Mouse (Mus musculus): ENCODE results near the gene Polr3e. TPM values are rescaled to one million over a fixed set of nuclear protein-coding genes. Genes with fewer than 3 reads are reported as not detected.
A peak's percentile ranks its signal among the peaks of the same experiment; 100 is the strongest.

Polr3e gene
- total and polyA plus RNA-seq, 2 experiments: 4.7 to 8.7 TPM

DNA sequence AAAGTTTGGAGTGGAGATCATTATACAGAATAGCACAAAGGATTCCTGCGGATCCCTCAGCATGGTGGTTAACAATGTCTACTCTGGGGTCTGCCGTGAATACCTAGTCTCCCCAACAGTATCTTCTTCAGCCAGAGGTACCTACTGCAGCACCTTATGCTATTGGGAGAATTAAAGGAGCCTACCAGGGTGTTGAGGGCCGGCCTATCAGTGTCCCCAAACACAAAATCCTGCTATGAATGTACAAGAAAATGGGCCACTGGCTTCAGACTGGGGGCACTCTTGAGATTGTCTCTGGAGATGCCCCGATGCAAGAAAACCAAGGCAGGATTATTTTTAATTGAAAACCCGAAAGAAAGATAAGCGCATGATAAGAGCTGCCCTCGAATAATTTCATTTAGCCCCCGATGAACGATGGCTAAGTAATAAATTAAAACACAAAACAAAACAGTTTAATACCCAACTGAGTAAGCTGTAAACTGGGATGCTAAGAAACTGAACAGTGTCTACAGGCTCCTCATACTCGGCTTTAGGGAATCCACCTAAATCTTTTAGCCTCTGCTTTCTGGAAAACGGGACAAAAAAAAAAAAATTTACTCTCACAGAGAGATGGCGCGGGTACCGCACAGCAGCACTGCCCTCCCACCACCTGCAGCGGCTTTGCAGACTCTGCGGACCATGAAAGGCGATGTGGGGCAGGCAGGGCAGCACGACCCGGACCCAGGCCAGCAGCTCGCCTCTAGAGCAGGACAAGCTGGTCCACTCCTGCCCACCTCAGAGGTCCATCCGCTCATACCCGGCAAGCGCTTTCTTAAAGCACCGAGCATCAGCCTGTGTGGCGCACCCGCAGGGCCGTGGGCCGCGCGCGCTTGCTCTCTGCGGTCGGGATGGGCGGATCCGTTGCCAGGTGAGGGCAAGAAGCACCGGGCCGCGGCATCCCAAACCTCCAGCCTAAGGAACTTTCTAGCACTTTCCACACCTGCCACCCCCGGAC, 63.7 kb downstream of the Polr3e start:
- H3K9ac ChIP-seq (ENCODE audit: low read depth, low read length): peak overlapping the region; percentile 37
- no peaks in the 10 kb centered on the region for H3K36me3 ChIP-seq (ENCODE audit: control insufficient read depth, insufficient read depth, low read length)
- DNase-seq (ENCODE audit: extremely low read depth, low read depth, low spot score): no peak
- no peaks in the 10 kb centered on the region for H3K79me2 ChIP-seq (ENCODE audit: control insufficient read depth, insufficient read depth, low read length)
- WGBS: 13% methylated on average over 39 of the region's 39 CpGs
- TF ChIP-seq CTCF (IDR thresholded peaks at IDR 0.05; ENCODE audit: low read depth, low read length) (no peak), POLR2A (IDR thresholded peaks at IDR 0.05; ENCODE audit: extremely low read depth, insufficient read depth, low read length) (no peak)
- H3K4me3 ChIP-seq (ENCODE audit: insufficient read depth, low read depth, low read length): peak overlapping the region; percentile 65
- 0 out of 2 replicates have a peak, but pooled peaks cover 3% of the 10 kb centered on the region for H3K27me3 ChIP-seq (ENCODE audit: control insufficient read depth, insufficient read depth, low read length)
- peaks cover 3% of the 10 kb centered on the region; the same call in 1 of the 2 replicates for H3K4me1 ChIP-seq (ENCODE audit: control insufficient read depth, insufficient read depth, low read length)
- H3K27ac ChIP-seq (replicated peaks; ENCODE audit: insufficient read depth, low read depth, low read length): no peak overlapping the region

DNA sequence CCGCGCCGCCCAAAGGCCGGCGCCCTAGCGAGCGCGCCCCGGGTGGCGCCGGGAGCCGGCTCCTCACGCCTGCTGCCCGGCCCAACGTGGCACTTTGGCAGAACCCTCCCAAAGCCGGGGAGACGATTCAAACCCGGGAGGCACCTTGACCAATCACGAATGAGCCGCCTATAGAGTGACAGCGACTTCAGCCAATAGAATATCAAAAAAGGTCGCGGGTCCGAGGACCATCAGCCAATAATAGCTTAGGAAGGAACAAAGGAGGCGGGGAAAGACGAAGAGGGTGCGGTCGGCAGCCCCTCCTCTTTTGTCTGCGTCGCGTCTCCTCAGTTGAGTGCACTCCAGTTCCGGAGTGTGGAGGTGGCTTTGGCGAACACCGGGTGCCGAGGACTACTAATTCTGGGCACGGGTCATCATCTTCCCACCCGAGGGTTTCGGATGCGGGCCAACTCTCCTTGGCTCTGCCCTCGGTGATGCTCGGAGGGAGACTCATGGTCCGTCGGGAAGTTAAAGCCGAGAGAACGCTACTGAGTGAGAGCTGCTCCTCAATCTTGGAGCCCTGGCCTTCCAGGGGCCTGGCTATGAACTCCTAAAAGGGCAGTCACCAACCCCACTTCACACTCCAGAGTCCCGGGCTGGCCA, 64.8 kb downstream of the Polr3e start, which contains the start of the genes Cdr2 and Mfsd13b:
Gene Cdr2 (minus strand): TSS at position 113 of the 642 bp plus-strand sequence.
Gene Mfsd13b (plus strand): TSS at position 310 of the 642 bp plus-strand sequence.
- no peaks in the 10 kb centered on the region for H3K79me2 ChIP-seq (ENCODE audit: control insufficient read depth, insufficient read depth, low read length)
- H3K4me3 ChIP-seq (ENCODE audit: insufficient read depth, low read depth, low read length): peak within 1 kb of the TSS; percentile 65
- H3K9ac ChIP-seq (ENCODE audit: low read depth, low read length): peak within 1 kb of the TSS; percentile 37
- 0 out of 2 replicates have a peak, but pooled peaks cover 3% of the 10 kb centered on the region for H3K27me3 ChIP-seq (ENCODE audit: control insufficient read depth, insufficient read depth, low read length)
- H3K4me1 ChIP-seq (ENCODE audit: control insufficient read depth, insufficient read depth, low read length): peaks cover 3% of the 10 kb centered on the region; the same call in 1 of the 2 replicates
- H3K27ac ChIP-seq (replicated peaks; ENCODE audit: insufficient read depth, low read depth, low read length): no peak within 1 kb of the TSS
- DNase-seq (ENCODE audit: extremely low read depth, low read depth, low spot score): peak; percentile 77
- H3K36me3 ChIP-seq (ENCODE audit: control insufficient read depth, insufficient read depth, low read length): no peaks in the 10 kb centered on the region
- no peak for TF ChIP-seq CTCF (IDR thresholded peaks at IDR 0.05; ENCODE audit: low read depth, low read length)
- 0 out of 2 replicates have a peak, but pooled peaks have one; percentile 22 for TF ChIP-seq POLR2A (IDR thresholded peaks at IDR 0.05; ENCODE audit: extremely low read depth, insufficient read depth, low read length)
- under 1% methylated on average over 46 of the region's 46 CpGs for WGBS

DNA sequence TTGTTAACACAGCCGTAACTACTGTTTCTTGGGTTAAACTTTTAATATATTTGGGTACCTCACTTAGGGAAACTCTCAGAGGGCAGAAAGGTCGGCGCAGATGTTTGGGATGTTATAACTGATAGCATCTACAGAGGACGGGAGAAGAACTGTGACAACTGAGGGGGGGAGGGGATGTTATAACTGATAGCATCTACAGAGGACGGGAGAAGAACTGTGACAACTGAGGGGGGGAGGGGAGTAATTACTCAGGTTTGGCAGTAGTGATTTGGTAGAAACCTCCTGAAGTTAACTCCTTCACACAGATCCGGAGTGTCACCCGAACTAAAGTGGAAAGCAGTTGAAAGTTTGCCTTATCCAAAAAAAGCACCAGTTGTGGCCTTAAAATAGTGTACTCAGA, 65.4 kb downstream of the Polr3e start:
- TF ChIP-seq POLR2A (IDR thresholded peaks at IDR 0.05; ENCODE audit: extremely low read depth, insufficient read depth, low read length) (no peak), CTCF (IDR thresholded peaks at IDR 0.05; ENCODE audit: low read depth, low read length) (no peak)
- WGBS: 18% methylated on average over 7 of the region's 7 CpGs
- Histone ChIP-seq H3K27ac (replicated peaks; ENCODE audit: insufficient read depth, low read depth, low read length) (no peak overlapping the region), H3K4me3 (ENCODE audit: insufficient read depth, low read depth, low read length) (peak overlapping the region; percentile 59; the same call in 1 of the 2 replicates), H3K9ac (ENCODE audit: low read depth, low read length) (no peak overlapping the region), H3K79me2 (ENCODE audit: control insufficient read depth, insufficient read depth, low read length) (no peaks in the 10 kb centered on the region), H3K4me1 (ENCODE audit: control insufficient read depth, insufficient read depth, low read length) (peaks cover 3% of the 10 kb centered on the region; the same call in 1 of the 2 replicates), H3K36me3 (ENCODE audit: control insufficient read depth, insufficient read depth, low read length) (no peaks in the 10 kb centered on the region), H3K27me3 (ENCODE audit: control insufficient read depth, insufficient read depth, low read length) (0 out of 2 replicates have a peak, but pooled peaks cover 3% of the 10 kb centered on the region)
- DNase-seq (ENCODE audit: extremely low read depth, low read depth, low spot score): no peak

DNA sequence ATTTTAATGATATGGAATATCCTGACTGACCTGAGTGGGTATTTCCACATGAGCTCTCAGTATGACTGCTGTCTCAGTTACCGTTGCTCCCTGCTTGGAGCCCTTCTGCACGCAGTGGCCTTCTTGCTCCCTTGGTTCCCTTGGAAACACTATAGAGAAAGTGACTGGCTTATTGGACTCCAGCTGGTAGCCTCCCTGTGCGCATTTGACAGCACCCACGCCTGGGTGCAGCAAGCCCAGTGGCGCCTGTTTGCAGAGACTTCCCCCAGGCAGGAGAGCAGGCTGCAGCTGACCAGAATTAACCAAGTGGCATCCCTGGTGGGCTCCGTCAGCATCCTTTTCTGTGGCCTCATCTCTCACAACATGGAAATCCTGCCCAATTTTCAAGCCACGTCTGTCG, 73.6 kb downstream of the Polr3e start:
- no peak for DNase-seq (ENCODE audit: extremely low read depth, low read depth, low spot score)
- no peak overlapping the region for H3K4me3 ChIP-seq (ENCODE audit: insufficient read depth, low read depth, low read length)
- WGBS: 84% methylated on average over 8 of the region's 8 CpGs
- TF ChIP-seq CTCF (IDR thresholded peaks at IDR 0.05; ENCODE audit: low read depth, low read length): no peak
- no peak for TF ChIP-seq POLR2A (IDR thresholded peaks at IDR 0.05; ENCODE audit: extremely low read depth, insufficient read depth, low read length)
- no peak overlapping the region for H3K27ac ChIP-seq (replicated peaks; ENCODE audit: insufficient read depth, low read depth, low read length)
- H3K9ac ChIP-seq (ENCODE audit: low read depth, low read length): no peak overlapping the region
- no peaks in the 10 kb centered on the region for H3K27me3 ChIP-seq (ENCODE audit: control insufficient read depth, insufficient read depth, low read length)
- no peaks in the 10 kb centered on the region for H3K79me2 ChIP-seq (ENCODE audit: control insufficient read depth, insufficient read depth, low read length)
- no peaks in the 10 kb centered on the region for H3K36me3 ChIP-seq (ENCODE audit: control insufficient read depth, insufficient read depth, low read length)
- no peaks in the 10 kb centered on the region for H3K4me1 ChIP-seq (ENCODE audit: control insufficient read depth, insufficient read depth, low read length)

Other genes starting within 250 kb of the Polr3e start
- not detected in 2 replicates for gene Pdzd9, start 247.4 kb upstream of the Polr3e start, total RNA-seq (2014; rRNA removed)
- gene Pdzd9, start 247.4 kb upstream of the Polr3e start, polyA plus RNA-seq (2012; rRNA removed): not detected in 2 replicates
- gene Mosmo, start 240.1 kb upstream of the Polr3e start, total RNA-seq (2014; rRNA removed): 9.7 and 13.6 TPM in 2 replicates
- gene Mosmo, start 240.1 kb upstream of the Polr3e start, polyA plus RNA-seq (2012; rRNA removed): 15.9 and 16.2 TPM in 2 replicates
- gene Vwa3a, start 178.4 kb upstream of the Polr3e start, total RNA-seq (2014; rRNA removed): under 0.01 TPM in 1 of 2 replicates, not detected in the other
- gene Vwa3a, start 178.4 kb upstream of the Polr3e start, polyA plus RNA-seq (2012; rRNA removed): not detected in 2 replicates
- not detected in 2 replicates for gene Gm5737, start 105.4 kb upstream of the Polr3e start, total RNA-seq (2014; rRNA removed)
- gene Gm5737, start 105.4 kb upstream of the Polr3e start, polyA plus RNA-seq (2012; rRNA removed): not detected in 2 replicates
- gene Eef2k, start 74.9 kb upstream of the Polr3e start, total RNA-seq (2014; rRNA removed): 6.5 and 8.3 TPM in 2 replicates
- 6.4 and 7.4 TPM in 2 replicates for gene Eef2k, start 74.9 kb upstream of the Polr3e start, polyA plus RNA-seq (2012; rRNA removed)
- gene Cdr2, start 64.6 kb downstream of the Polr3e start, total RNA-seq (2014; rRNA removed): 0.74 and 0.87 TPM in 2 replicates
- 0.45 and 0.49 TPM in 2 replicates for gene Cdr2, start 64.6 kb downstream of the Polr3e start, polyA plus RNA-seq (2012; rRNA removed)
- not detected in 2 replicates for gene Mfsd13b, start 64.8 kb downstream of the Polr3e start, total RNA-seq (2014; rRNA removed)
- gene Mfsd13b, start 64.8 kb downstream of the Polr3e start, polyA plus RNA-seq (2012; rRNA removed): not detected in 2 replicates
- gene Mettl9, start 116.7 kb downstream of the Polr3e start, total RNA-seq (2014; rRNA removed): 37.9 and 41.4 TPM in 2 replicates
- 13.8 and 18.8 TPM in 2 replicates for gene Mettl9, start 116.7 kb downstream of the Polr3e start, polyA plus RNA-seq (2012; rRNA removed)
- gene Igsf6, start 156.8 kb downstream of the Polr3e start, total RNA-seq (2014; rRNA removed): 3.2 and 4.0 TPM in 2 replicates
- gene Igsf6, start 156.8 kb downstream of the Polr3e start, polyA plus RNA-seq (2012; rRNA removed): 0.41 and 0.82 TPM in 2 replicates
- 0.09 TPM in 1 of 2 replicates, not detected in the other for gene Otoa, start 163.9 kb downstream of the Polr3e start, total RNA-seq (2014; rRNA removed)
- 0.02 TPM in 1 of 2 replicates, not detected in the other for gene Otoa, start 163.9 kb downstream of the Polr3e start, polyA plus RNA-seq (2012; rRNA removed)